Mouse (Mus musculus) testis, adult 2 months (tissue): ENCODE data around the gene Atp10a.

ENCODE experiments used
- CTCF ChIP-seq: fragments of 200-500 bp; IDR thresholded peaks from 2 replicates; pipeline ENCODE4 v1.5.1; 2012; ENCODE audit warnings: low read depth, mild to moderate bottlenecking, inconsistent platforms, low read length, moderate library complexity; ENCODE audit not compliant: control insufficient read depth, insufficient read depth, insufficient replicate concordance
- POLR2A ChIP-seq: fragments of 200-500 bp; IDR thresholded peaks from 2 replicates; pipeline ENCODE4 v1.6.1; 2012; ENCODE audit warnings: low read depth, mild to moderate bottlenecking, inconsistent platforms, low read length, moderate library complexity; ENCODE audit not compliant: control insufficient read depth

GRCm38 (mm10) chr7:58685967-58686366 lies 30.0 kb downstream of the Atp10a start:
- TF ChIP-seq POLR2A, result no peak
- TF ChIP-seq CTCF, result no peak
